Mouse (Mus musculus): ENCODE measurements around the gene Rsbn1l.
A peak's percentile ranks its signal among the peaks of the same experiment; 100 is the strongest.
"Not testable (repeated sequence)": the region's sequence is repeated elsewhere in the genome, so short reads cannot be mapped to it uniquely, and the experiment has no call there.

Rsbn1l gene

GRCm38 (mm10) chr5:20950516-20950854 is 5.7 kb downstream of the Rsbn1l start:
- DNase-seq (ENCODE audit: low read depth, low spot score), result no peak

GRCm38 (mm10) chr5:20950093-20950492 is 6.1 kb downstream of the Rsbn1l start:
- no peak for DNase-seq (ENCODE audit: low read depth, low spot score)

GRCm38 (mm10) chr5:20946906-20947305 is 9.3 kb downstream of the Rsbn1l start:
- DNase-seq (ENCODE audit: low read depth, low spot score), result no peak

DNA sequence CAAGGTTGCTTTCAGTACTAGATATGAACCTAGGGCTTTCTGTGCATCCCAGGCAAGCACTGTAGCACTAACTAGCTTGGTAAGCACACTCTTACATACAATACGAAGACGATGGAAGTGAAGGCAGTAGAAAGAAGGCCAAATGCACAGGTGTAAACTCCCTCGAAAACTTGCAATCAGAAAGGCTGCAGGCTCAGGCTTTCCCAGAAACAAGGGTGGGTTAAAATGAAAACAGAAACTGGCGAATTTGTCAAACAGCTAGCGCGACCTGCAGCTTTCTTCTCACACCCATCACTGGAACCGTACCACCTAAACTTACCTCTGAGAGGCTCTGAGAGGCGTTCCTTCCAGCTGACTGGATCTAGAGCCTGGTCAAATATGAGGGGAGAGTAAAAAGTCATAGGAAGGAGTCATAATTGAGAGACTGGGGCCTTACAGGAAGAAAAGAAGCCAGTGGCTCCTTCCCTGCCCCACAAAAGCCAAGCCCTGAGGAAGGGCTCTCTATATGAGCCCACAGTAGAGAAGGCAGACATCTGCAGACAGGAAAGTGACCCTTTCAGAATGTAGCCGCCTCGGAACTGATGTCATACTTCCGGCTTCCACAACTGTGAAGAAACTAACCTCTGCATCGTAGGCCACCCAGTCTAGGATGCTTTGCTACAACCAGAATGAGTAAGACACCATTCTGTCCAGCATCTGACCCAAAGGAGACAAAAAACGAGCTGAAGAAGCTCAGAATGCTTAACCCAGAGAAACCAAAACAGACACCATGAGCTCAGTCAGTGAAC is 11.0 kb downstream of the Rsbn1l start:
- peak; percentile 43 for DNase-seq (ENCODE audit: low read depth, low spot score)

DNA sequence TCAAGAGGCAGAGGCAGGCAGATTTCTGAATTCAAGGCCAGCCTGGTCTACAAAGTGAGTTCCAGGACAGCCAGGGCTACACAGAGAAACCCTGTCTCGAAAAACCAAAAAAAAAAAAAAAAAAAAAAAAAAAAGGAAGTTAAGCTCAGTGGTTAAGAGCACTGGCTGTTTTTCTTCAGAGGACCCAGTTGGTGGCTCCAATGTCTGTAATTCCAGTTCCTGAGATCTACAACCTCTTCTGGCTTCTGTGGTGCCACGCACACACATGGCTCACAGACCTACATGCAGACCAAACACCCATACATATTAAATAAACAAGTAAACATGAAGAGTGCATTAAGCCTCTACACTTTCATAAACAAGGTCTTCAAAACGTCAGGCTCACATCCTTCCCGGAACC is 12.4 kb downstream of the Rsbn1l start:
- DNase-seq (ENCODE audit: low read depth, low spot score), result not testable (repeated sequence)

- DNase-seq (ENCODE audit: low read depth, low spot score), result no peak
Measured at GRCm38 (mm10) chr5:20942523-20942922, 13.7 kb downstream of the Rsbn1l start.

GRCm38 (mm10) chr5:20941205-20941604 is 15.0 kb downstream of the Rsbn1l start:
- no peak for DNase-seq (ENCODE audit: low read depth, low spot score)

DNA sequence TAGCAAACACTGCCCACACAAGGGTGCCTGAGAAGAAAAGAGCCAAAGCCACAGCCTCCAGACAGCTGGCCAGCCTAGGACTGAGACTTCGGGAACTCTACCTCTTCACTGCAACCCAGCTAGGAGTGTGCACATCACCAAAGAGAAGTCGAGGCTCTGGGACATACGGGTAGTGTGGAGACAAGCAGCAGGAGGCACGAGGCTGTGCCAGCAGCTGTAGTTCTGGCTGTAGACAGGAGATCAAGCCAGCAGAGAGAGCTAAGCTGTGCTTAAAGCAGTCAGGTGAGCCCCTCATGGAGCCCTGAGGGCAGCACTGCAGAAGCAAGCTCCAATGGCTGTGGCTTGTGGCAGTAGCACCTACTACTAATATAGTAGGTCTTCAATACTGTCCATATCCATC is 15.5 kb downstream of the Rsbn1l start:
- DNase-seq (ENCODE audit: low read depth, low spot score), result no peak

GRCm38 (mm10) chr5:20940040-20940571 is 16.1 kb downstream of the Rsbn1l start:
- DNase-seq (ENCODE audit: low read depth, low spot score), result no peak

DNA sequence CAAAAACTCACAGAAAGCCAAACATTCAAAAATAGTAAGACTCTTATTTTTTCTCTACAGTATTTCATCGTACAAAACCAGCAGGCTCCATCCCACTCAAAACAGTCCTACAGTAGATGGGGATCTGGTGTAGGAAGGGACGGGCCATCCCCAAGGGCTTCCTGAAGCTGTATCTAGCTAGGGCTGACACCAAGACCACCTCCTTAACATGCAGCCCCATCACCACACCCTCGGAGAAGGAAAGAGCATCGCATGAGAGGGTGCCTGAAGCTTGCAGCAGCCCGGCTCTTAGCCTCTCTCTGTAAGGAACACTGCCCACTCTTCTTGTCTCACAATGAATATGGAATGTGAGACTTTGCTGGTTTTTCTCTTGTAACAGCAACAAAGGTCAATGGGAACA is 17.7 kb downstream of the Rsbn1l start:
- DNase-seq (ENCODE audit: low read depth, low spot score), result peak; percentile 35

DNA sequence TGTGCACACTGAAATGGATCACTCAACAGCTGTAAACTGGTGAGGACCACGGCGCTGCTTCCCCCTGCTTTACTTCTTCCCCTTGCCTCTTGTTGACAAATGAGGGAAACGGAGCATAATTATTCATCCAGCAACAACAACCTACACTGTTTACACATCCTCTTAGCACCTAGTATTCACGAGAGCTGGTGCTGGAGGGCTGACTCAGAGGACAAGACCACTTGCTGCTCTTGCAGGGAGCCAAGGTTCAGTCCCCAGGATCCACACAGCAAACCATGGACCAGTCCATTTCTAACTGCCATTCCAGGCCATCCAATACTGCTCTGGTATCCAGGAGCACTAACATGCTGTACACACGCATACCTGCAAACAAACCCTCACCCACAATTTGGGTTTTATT is 20.3 kb downstream of the Rsbn1l start:
- DNase-seq (ENCODE audit: low read depth, low spot score), result no peak

- no peak for DNase-seq (ENCODE audit: low read depth, low spot score)
Measured at GRCm38 (mm10) chr5:20932585-20932984, 23.6 kb downstream of the Rsbn1l start.

DNA sequence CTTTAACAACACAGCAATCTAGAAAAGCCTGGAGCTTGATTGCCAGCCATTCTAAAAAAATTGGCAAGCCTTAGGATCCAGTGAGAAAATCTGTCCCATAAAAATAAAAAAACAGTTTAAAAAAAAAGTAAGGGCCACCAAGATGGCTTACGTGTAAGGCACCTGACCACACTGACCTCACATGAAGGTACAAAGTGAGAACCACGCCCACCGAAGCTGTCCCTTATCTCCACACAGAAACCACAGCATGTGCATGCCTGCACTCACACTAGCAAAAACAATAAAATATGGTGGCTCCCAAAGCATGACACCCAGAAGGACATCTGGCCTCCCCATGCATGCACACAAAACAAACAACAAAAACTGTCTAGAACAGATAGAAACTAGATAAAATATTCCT is 24.9 kb downstream of the Rsbn1l start:
- no peak for DNase-seq (ENCODE audit: low read depth, low spot score)

GRCm38 (mm10) chr5:20930430-20930829 is 25.8 kb downstream of the Rsbn1l start:
- peak; percentile 32 for DNase-seq (ENCODE audit: low read depth, low spot score)

GRCm38 (mm10) chr5:20929669-20930151 is 26.5 kb downstream of the Rsbn1l start:
- DNase-seq (ENCODE audit: low read depth, low spot score), result no peak

DNA sequence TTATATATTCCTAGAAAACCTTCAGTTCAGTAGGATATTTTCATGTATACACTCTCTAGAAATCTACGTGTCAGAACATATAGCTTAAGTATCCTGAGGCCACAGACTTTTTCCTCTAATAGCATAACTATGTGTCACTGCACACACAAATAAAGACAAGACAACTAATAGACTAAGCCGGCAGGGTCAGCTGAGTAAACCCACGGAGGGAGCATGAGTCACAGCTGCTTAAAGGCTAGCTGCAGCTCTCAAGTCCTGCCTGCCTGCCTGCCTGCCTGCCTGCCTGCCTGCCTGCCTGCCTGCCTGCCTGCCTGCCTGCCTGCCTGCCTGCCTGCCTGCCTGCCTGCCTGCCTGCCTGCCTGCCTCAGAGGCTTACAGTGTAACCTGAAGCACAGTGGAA is 30.7 kb downstream of the Rsbn1l start:
- no peak for DNase-seq (ENCODE audit: low read depth, low spot score)

DNA sequence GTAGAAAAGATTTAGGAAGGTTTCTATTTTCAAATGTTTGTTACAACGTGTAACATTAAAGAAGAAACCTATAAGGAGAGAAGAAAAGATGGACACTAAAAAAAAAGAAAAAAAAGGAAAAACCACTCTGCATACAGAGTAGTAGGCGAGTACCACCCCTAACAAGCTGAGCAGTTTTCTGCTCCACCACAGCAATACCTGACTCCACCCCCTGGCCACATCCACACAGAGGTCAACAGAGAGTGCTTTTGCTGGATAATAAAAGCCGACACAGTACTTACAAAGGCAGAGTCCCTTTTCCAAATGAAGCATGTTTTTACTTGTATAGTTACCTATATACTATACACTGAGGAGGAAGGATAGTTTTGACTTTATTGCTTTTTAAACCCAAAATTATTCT is 31.6 kb downstream of the Rsbn1l start:
- no peak for DNase-seq (ENCODE audit: low read depth, low spot score)

- no peak for DNase-seq (ENCODE audit: low read depth, low spot score)
Measured at GRCm38 (mm10) chr5:20919566-20919965, 36.6 kb downstream of the Rsbn1l start.

DNA sequence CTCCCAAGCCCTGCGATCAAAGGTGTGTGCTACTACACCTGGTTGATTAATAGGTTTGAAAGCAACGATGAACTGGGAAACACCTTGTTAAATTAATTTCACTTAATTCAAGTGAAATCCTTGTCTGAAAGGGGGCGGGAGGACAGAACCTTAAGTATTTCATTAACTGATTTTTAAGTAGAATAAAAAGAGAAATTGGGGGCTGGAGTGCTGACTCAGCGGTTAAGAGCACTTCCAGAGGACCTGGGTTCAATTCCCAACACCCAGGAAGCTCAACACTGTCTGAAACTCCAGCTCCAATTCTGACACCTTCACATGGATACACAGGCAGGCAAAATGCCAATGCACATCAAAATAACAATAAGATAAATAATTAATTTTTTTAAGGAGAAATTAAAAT is 37.2 kb downstream of the Rsbn1l start:
- no peak for DNase-seq (ENCODE audit: low read depth, low spot score)

- peak; percentile 76 for DNase-seq (ENCODE audit: low read depth, low spot score)
Measured at GRCm38 (mm10) chr5:20913372-20914275, 42.6 kb downstream of the Rsbn1l start.

- DNase-seq (ENCODE audit: low read depth, low spot score), result no peak
Measured at GRCm38 (mm10) chr5:20911741-20912140, 44.5 kb downstream of the Rsbn1l start.

- no peak for DNase-seq (ENCODE audit: low read depth, low spot score)
Measured at GRCm38 (mm10) chr5:20906191-20906590, 50.0 kb downstream of the Rsbn1l start.

Measured in ZHBTc4 (cell line).